Mouse (Mus musculus) small intestine, adult 2 months (tissue): ENCODE results near the gene Sdhb. TPM values are rescaled to one million over a fixed set of nuclear protein-coding genes. Genes with fewer than 3 reads are reported as not detected.

Experiments used
- H3K27ac ChIP-seq: fragments of 200-500 bp; 2 replicates; pipeline ENCODE4 v1.5.1; 2012; ENCODE audit warnings: low read depth, low read length, control low read depth, inconsistent platforms; ENCODE audit not compliant: insufficient read depth
- H3K27me3 ChIP-seq: fragments of 200-500 bp; 2 replicates; pipeline ENCODE4 v1.6.1; 2012; ENCODE audit warnings: mild to moderate bottlenecking, moderate library complexity, low read length, inconsistent platforms; ENCODE audit not compliant: control insufficient read depth, insufficient read depth
- H3K36me3 ChIP-seq: fragments of 200-500 bp; 2 replicates; pipeline ENCODE4 v1.6.1; 2012; ENCODE audit warnings: mild to moderate bottlenecking, low read length, control low read depth, inconsistent platforms; ENCODE audit not compliant: control insufficient read depth, insufficient read depth
- H3K4me1 ChIP-seq: fragments of 200-500 bp; 2 replicates; pipeline ENCODE4 v1.6.1; 2012; ENCODE audit warnings: low read length, inconsistent platforms, mixed read lengths; ENCODE audit not compliant: control insufficient read depth, insufficient read depth, insufficient read length
- H3K4me3 ChIP-seq: fragments of 200-500 bp; 2 replicates; pipeline ENCODE4 v1.5.1; 2012; ENCODE audit warnings: low read depth, mild to moderate bottlenecking, control low read depth, inconsistent platforms, low read length, moderate library complexity
- CTCF ChIP-seq: fragments of 200-500 bp; IDR thresholded peaks from 2 replicates; pipeline ENCODE4 v1.5.1; 2012; ENCODE audit warnings: low read depth, mild to moderate bottlenecking, control low read depth, inconsistent platforms, low read length, moderate library complexity, mixed read lengths; ENCODE audit not compliant: insufficient replicate concordance, insufficient read length; ENCODE audit errors: extremely low read depth
- POLR2A ChIP-seq: fragments of 200-500 bp; IDR thresholded peaks from 2 replicates; pipeline ENCODE4 v1.6.1; 2012; ENCODE audit warnings: low read depth, mild to moderate bottlenecking, control low read depth, inconsistent platforms, low read length, moderate library complexity
- WGBS: fragments of 180-500 bp; shearing (Covaris S2); methylation state at CpG from one replicate; pipeline ENCODE4 v1.1.7; 2018; 5-methylcytosine and 5-hydroxymethylcytosine counted together
- polyA plus RNA-seq: library from polyadenylated mRNA; depleted of rRNA; stranded (reverse); fragments of >200 nt; gene quantifications from 2 replicates; pipeline ENCODE4 v1.2.3, GENCODE M21; 2012

Gene Sdhb
- polyA plus RNA-seq, 1 experiment = 515 TPM

GRCm38 (mm10) chr4:141005983-141006382 lies 45.0 kb downstream of the Sdhb start:
- peaks cover 9% of the 10 kb centered on the region; the same call in 1 of the 2 replicates for H3K27me3 ChIP-seq
- no peak overlapping the region for H3K27ac ChIP-seq
- TF ChIP-seq POLR2A (no peak), CTCF (no peak)
- peaks cover 9% of the 10 kb centered on the region; the same call in 1 of the 2 replicates for H3K36me3 ChIP-seq
- no peak overlapping the region for H3K4me3 ChIP-seq
- 82% methylated on average over 13 of the region's 13 CpGs for WGBS
- no peaks in the 10 kb centered on the region; the same call in 1 of the 2 replicates for H3K4me1 ChIP-seq

GRCm38 (mm10) chr4:141008028-141008427 lies 47.0 kb downstream of the Sdhb start:
- Histone ChIP-seq H3K27me3 (peaks cover 9% of the 10 kb centered on the region; the same call in 1 of the 2 replicates), H3K27ac (no peak overlapping the region), H3K36me3 (peaks cover 9% of the 10 kb centered on the region; the same call in 1 of the 2 replicates), H3K4me3 (no peak overlapping the region), H3K4me1 (no peaks in the 10 kb centered on the region; the same call in 1 of the 2 replicates)
- TF ChIP-seq CTCF (no peak), POLR2A (no peak)
- 76% methylated on average over 8 of the region's 8 CpGs for WGBS

- Histone ChIP-seq H3K27me3 (peaks cover 9% of the 10 kb centered on the region; the same call in 1 of the 2 replicates), H3K27ac (no peak within 1 kb of the TSS), H3K4me1 (no peaks in the 10 kb centered on the region; the same call in 1 of the 2 replicates), H3K36me3 (peaks cover 4% of the 10 kb centered on the region; the same call in 1 of the 2 replicates), H3K4me3 (peak within 1 kb of the TSS; percentile 62)
- WGBS = 24% methylated on average over 7 of the region's 7 CpGs
- TF ChIP-seq POLR2A = no peak
- TF ChIP-seq CTCF = no peak
Observed at GRCm38 (mm10) chr4:141010118-141010517, 49.1 kb downstream of the Sdhb start, which contains the start of gene Mfap2. Gene Mfap2 (plus strand): TSS chr4:141010418.

- WGBS = 2% methylated on average over 26 of the region's 26 CpGs
- no peak for TF ChIP-seq CTCF
- no peak for TF ChIP-seq POLR2A
- peaks cover 2% of the 10 kb centered on the region; the same call in 1 of the 2 replicates for H3K36me3 ChIP-seq
- no peaks in the 10 kb centered on the region; the same call in 1 of the 2 replicates for H3K4me1 ChIP-seq
- H3K27ac ChIP-seq = no peak overlapping the region
- peaks cover 9% of the 10 kb centered on the region; the same call in 1 of the 2 replicates for H3K27me3 ChIP-seq
- H3K4me3 ChIP-seq = peak overlapping the region; percentile 62
Observed at GRCm38 (mm10) chr4:141010526-141010925, 49.5 kb downstream of the Sdhb start.

- Histone ChIP-seq H3K4me3 (peak overlapping the region; percentile 62), H3K27me3 (peaks cover 9% of the 10 kb centered on the region; the same call in 1 of the 2 replicates), H3K27ac (no peak overlapping the region), H3K4me1 (no peaks in the 10 kb centered on the region; the same call in 1 of the 2 replicates), H3K36me3 (no peaks in the 10 kb centered on the region)
- WGBS = 13% methylated on average over 17 of the region's 17 CpGs
- TF ChIP-seq CTCF = no peak
- no peak for TF ChIP-seq POLR2A
Observed at GRCm38 (mm10) chr4:141010941-141011429, 50.0 kb downstream of the Sdhb start.

- no peak for TF ChIP-seq CTCF
- TF ChIP-seq POLR2A = no peak
- no peaks in the 10 kb centered on the region for H3K36me3 ChIP-seq
- H3K4me3 ChIP-seq = peak overlapping the region; percentile 62; the same call in 1 of the 2 replicates
- 57% methylated on average over 14 of the region's 14 CpGs for WGBS
- H3K27me3 ChIP-seq = peaks cover 9% of the 10 kb centered on the region; the same call in 1 of the 2 replicates
- H3K27ac ChIP-seq = no peak overlapping the region
- no peaks in the 10 kb centered on the region; the same call in 1 of the 2 replicates for H3K4me1 ChIP-seq
Observed at GRCm38 (mm10) chr4:141011556-141012328, 50.7 kb downstream of the Sdhb start.

- H3K4me1 ChIP-seq = no peaks in the 10 kb centered on the region; the same call in 1 of the 2 replicates
- no peak overlapping the region for H3K27ac ChIP-seq
- H3K27me3 ChIP-seq = peaks cover 9% of the 10 kb centered on the region; the same call in 1 of the 2 replicates
- TF ChIP-seq CTCF (no peak), POLR2A (no peak)
- 75% methylated on average over 10 of the region's 10 CpGs for whole genome bisulfite sequencing
- H3K36me3 ChIP-seq = no peaks in the 10 kb centered on the region
- no peak overlapping the region for H3K4me3 ChIP-seq
Observed at GRCm38 (mm10) chr4:141012558-141012957, 51.6 kb downstream of the Sdhb start.
